Mouse (Mus musculus): ENCODE results near the gene Nr0b2. TPM values are rescaled to one million over a fixed set of nuclear protein-coding genes. Genes with fewer than 3 reads are reported as not detected.
"Not testable (repeated sequence)": the region's sequence is repeated elsewhere in the genome, so short reads cannot be mapped to it uniquely, and the experiment has no call there.

Gene Nr0b2
- 9.6 and 11.0 TPM in 2 replicates for polyA plus RNA-seq (2014; fragmentation: Nextera tagmentation; extraction: Ambion mirVana)

- Histone ChIP-seq H3K27me3 (ENCODE audit: control insufficient read depth, insufficient read depth, low read length) (peaks cover 8% of the 10 kb centered on the region), H3K4me3 (ENCODE audit: low read depth, low read length) (peak within 1 kb of the TSS; percentile 35), H3K4me1 (ENCODE audit: control insufficient read depth, insufficient read depth, low read length) (peaks cover 8% of the 10 kb centered on the region), H3K9ac (ENCODE audit: low read depth, low read length) (peak within 1 kb of the TSS; percentile 29), H3K27ac (ENCODE audit: low read depth, low read length) (peak within 1 kb of the TSS; percentile 84), H3K36me3 (ENCODE audit: control insufficient read depth, insufficient read depth, low read length) (no peaks in the 10 kb centered on the region), H3K9me3 (replicated peaks; ENCODE audit: control insufficient read depth, low read length) (no peaks in the 10 kb centered on the region), H3K4me2 (peak within 1 kb of the TSS; percentile 60)
- 0 out of 2 replicates have a peak, but pooled peaks have one; percentile 22 for ATAC-seq (replicated peaks; ENCODE audit: insufficient number of reproducible peaks, low FRiP score, low TSS enrichment)
- WGBS (ENCODE audit: insufficient replicate concordance): 45% methylated on average over 10 of the region's 10 CpGs
Measured at GRCm38 (mm10) chr4:133552768-133553447, at the start of gene Nr0b2. Nr0b2 (plus strand) TSS chr4:133553376.

DNA sequence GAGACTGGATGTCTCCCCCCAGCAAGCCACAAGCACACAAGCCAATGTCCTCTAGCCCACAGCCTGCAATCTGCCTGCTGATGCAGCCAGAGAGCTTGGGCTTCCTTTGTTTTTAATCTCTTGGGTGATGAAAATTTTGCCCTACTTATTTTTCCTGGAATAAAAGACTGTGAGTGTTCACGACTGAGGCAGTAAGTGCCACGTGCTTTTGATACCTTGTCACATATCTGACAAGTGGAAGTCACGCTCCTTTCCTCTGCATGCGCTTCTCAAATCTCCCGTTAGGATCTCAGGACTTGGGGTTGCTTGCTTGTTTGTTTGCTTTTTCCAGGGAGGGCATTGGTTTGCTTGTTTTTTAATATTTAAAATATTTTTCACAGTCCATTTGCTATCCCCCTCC lies 48.9 kb upstream of the Nr0b2 start:
- no peak overlapping the region for H3K27ac ChIP-seq (ENCODE audit: low read depth, low read length)
- H3K9me3 ChIP-seq (replicated peaks; ENCODE audit: control insufficient read depth, low read length): no peaks in the 10 kb centered on the region
- H3K4me3 ChIP-seq (ENCODE audit: low read depth, low read length): no peak overlapping the region
- no peak overlapping the region for H3K4me2 ChIP-seq
- no peaks in the 10 kb centered on the region for H3K4me1 ChIP-seq (ENCODE audit: control insufficient read depth, insufficient read depth, low read length)
- no peak for ATAC-seq (replicated peaks; ENCODE audit: insufficient number of reproducible peaks, low FRiP score, low TSS enrichment)
- no peaks in the 10 kb centered on the region for H3K36me3 ChIP-seq (ENCODE audit: control insufficient read depth, insufficient read depth, low read length)
- H3K27me3 ChIP-seq (ENCODE audit: control insufficient read depth, insufficient read depth, low read length): peaks cover 62% of the 10 kb centered on the region
- no peak overlapping the region for H3K9ac ChIP-seq (ENCODE audit: low read depth, low read length)
- 52% methylated on average over 5 of the region's 5 CpGs for WGBS (ENCODE audit: insufficient replicate concordance)

DNA sequence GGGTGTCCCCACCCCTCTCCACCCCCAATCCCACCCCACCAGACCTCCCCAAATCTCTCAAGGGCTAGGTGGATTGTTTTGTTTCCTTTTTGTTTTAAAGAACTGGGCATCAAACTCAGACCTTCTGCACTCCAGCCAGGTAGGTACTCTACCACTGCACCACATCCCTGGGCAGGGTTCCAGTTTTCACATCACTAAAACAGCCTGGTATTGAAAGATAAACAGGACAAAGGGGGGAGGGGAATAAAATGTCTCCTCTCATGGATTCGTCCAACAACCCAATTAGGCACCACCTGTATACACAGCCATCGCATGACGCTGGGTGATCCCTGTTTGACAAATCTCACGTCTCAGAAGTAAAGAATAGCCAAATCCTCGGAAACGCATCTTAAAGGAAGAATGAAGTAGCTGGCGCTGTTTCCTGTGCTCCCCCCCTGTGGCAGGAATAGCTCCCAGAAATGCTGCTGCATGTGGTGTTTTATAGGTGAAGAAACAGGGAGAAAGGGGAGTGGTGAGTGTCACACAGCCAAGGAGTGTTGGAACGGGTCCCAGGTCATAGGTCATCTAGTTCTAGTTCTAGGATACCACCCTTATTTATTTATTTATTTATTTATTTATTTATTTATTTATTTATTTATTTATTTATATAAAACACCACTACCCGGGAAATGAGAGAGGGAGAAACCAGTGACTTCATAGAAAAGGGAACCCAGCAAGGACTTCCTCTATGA lies 48.3 kb upstream of the Nr0b2 start:
- Histone ChIP-seq H3K27ac (ENCODE audit: low read depth, low read length) (no peak overlapping the region), H3K9ac (ENCODE audit: low read depth, low read length) (no peak overlapping the region), H3K4me3 (ENCODE audit: low read depth, low read length) (no peak overlapping the region), H3K4me2 (no peak overlapping the region), H3K27me3 (ENCODE audit: control insufficient read depth, insufficient read depth, low read length) (peaks cover 56% of the 10 kb centered on the region), H3K36me3 (ENCODE audit: control insufficient read depth, insufficient read depth, low read length) (no peaks in the 10 kb centered on the region), H3K9me3 (replicated peaks; ENCODE audit: control insufficient read depth, low read length) (no peaks in the 10 kb centered on the region), H3K4me1 (ENCODE audit: control insufficient read depth, insufficient read depth, low read length) (no peaks in the 10 kb centered on the region)
- no peak for ATAC-seq (replicated peaks; ENCODE audit: insufficient number of reproducible peaks, low FRiP score, low TSS enrichment)
- WGBS (ENCODE audit: insufficient replicate concordance): 58% methylated on average over 9 of the region's 9 CpGs

DNA sequence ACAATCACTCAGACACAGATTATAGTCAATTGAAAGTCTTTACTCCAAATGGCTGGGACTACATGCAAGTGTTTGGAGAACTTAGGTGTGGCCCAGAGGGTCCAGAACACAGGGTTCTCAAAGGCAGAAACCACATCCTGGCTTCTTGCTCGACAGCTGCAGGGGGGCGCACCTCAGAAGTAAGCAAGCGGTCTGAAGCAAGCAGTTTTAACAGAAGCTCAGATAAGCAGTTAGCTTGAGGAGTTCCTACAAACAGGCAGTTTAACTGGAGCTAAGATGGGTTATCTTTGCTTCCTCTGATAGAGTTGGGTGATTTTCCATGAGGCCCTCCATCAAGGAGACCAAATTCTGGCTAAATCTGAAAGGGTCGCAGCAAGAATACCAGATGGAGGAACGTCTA lies 46.6 kb upstream of the Nr0b2 start:
- Histone ChIP-seq H3K27ac (ENCODE audit: low read depth, low read length) (no peak overlapping the region), H3K4me1 (ENCODE audit: control insufficient read depth, insufficient read depth, low read length) (no peaks in the 10 kb centered on the region), H3K4me3 (ENCODE audit: low read depth, low read length) (no peak overlapping the region), H3K27me3 (ENCODE audit: control insufficient read depth, insufficient read depth, low read length) (peaks cover 39% of the 10 kb centered on the region), H3K36me3 (ENCODE audit: control insufficient read depth, insufficient read depth, low read length) (no peaks in the 10 kb centered on the region), H3K9me3 (replicated peaks; ENCODE audit: control insufficient read depth, low read length) (no peaks in the 10 kb centered on the region), H3K4me2 (no peak overlapping the region), H3K9ac (ENCODE audit: low read depth, low read length) (no peak overlapping the region)
- WGBS (ENCODE audit: insufficient replicate concordance): 51% methylated on average over 5 of the region's 5 CpGs
- ATAC-seq (replicated peaks; ENCODE audit: insufficient number of reproducible peaks, low FRiP score, low TSS enrichment): no peak

GRCm38 (mm10) chr4:133508990-133509389 lies 44.2 kb upstream of the Nr0b2 start:
- H3K4me1 ChIP-seq (ENCODE audit: control insufficient read depth, insufficient read depth, low read length): no peaks in the 10 kb centered on the region
- H3K9ac ChIP-seq (ENCODE audit: low read depth, low read length): no peak overlapping the region
- no peak overlapping the region for H3K27ac ChIP-seq (ENCODE audit: low read depth, low read length)
- no peak overlapping the region for H3K4me3 ChIP-seq (ENCODE audit: low read depth, low read length)
- H3K9me3 ChIP-seq (replicated peaks; ENCODE audit: control insufficient read depth, low read length): no peaks in the 10 kb centered on the region
- H3K27me3 ChIP-seq (ENCODE audit: control insufficient read depth, insufficient read depth, low read length): peaks cover 22% of the 10 kb centered on the region
- WGBS (ENCODE audit: insufficient replicate concordance): 80% methylated on average over 7 of the region's 7 CpGs
- ATAC-seq (replicated peaks; ENCODE audit: insufficient number of reproducible peaks, low FRiP score, low TSS enrichment): no peak
- H3K36me3 ChIP-seq (ENCODE audit: control insufficient read depth, insufficient read depth, low read length): no peaks in the 10 kb centered on the region
- H3K4me2 ChIP-seq: no peak overlapping the region

- no peak overlapping the region for H3K4me2 ChIP-seq
- no peaks in the 10 kb centered on the region for H3K9me3 ChIP-seq (replicated peaks; ENCODE audit: control insufficient read depth, low read length)
- WGBS (ENCODE audit: insufficient replicate concordance): 74% methylated on average over 5 of the region's 5 CpGs
- no peak overlapping the region for H3K9ac ChIP-seq (ENCODE audit: low read depth, low read length)
- no peak overlapping the region for H3K27ac ChIP-seq (ENCODE audit: low read depth, low read length)
- no peaks in the 10 kb centered on the region for H3K36me3 ChIP-seq (ENCODE audit: control insufficient read depth, insufficient read depth, low read length)
- H3K4me1 ChIP-seq (ENCODE audit: control insufficient read depth, insufficient read depth, low read length): no peaks in the 10 kb centered on the region
- no peak for ATAC-seq (replicated peaks; ENCODE audit: insufficient number of reproducible peaks, low FRiP score, low TSS enrichment)
- H3K27me3 ChIP-seq (ENCODE audit: control insufficient read depth, insufficient read depth, low read length): peaks cover 8% of the 10 kb centered on the region
- H3K4me3 ChIP-seq (ENCODE audit: low read depth, low read length): no peak overlapping the region
Measured at GRCm38 (mm10) chr4:133511050-133511449, 42.1 kb upstream of the Nr0b2 start.

GRCm38 (mm10) chr4:133512511-133512910 lies 40.7 kb upstream of the Nr0b2 start:
- not testable (repeated sequence) for ATAC-seq (replicated peaks; ENCODE audit: insufficient number of reproducible peaks, low FRiP score, low TSS enrichment); H3K9ac ChIP-seq (ENCODE audit: low read depth, low read length); H3K27me3 ChIP-seq (ENCODE audit: control insufficient read depth, insufficient read depth, low read length); H3K27ac ChIP-seq (ENCODE audit: low read depth, low read length); H3K9me3 ChIP-seq (replicated peaks; ENCODE audit: control insufficient read depth, low read length); H3K36me3 ChIP-seq (ENCODE audit: control insufficient read depth, insufficient read depth, low read length); H3K4me3 ChIP-seq (ENCODE audit: low read depth, low read length); H3K4me1 ChIP-seq (ENCODE audit: control insufficient read depth, insufficient read depth, low read length); H3K4me2 ChIP-seq
- WGBS (ENCODE audit: insufficient replicate concordance): 50% methylated on average over 4 of the region's 5 CpGs

- Histone ChIP-seq H3K27ac (ENCODE audit: low read depth, low read length) (no peak overlapping the region), H3K4me1 (ENCODE audit: control insufficient read depth, insufficient read depth, low read length) (no peaks in the 10 kb centered on the region), H3K4me3 (ENCODE audit: low read depth, low read length) (no peak overlapping the region), H3K9ac (ENCODE audit: low read depth, low read length) (no peak overlapping the region), H3K9me3 (replicated peaks; ENCODE audit: control insufficient read depth, low read length) (no peaks in the 10 kb centered on the region), H3K27me3 (ENCODE audit: control insufficient read depth, insufficient read depth, low read length) (peaks cover 8% of the 10 kb centered on the region), H3K4me2 (no peak overlapping the region), H3K36me3 (ENCODE audit: control insufficient read depth, insufficient read depth, low read length) (no peaks in the 10 kb centered on the region)
- no peak for ATAC-seq (replicated peaks; ENCODE audit: insufficient number of reproducible peaks, low FRiP score, low TSS enrichment)
- WGBS (ENCODE audit: insufficient replicate concordance): 11% methylated on average over 8 of the region's 8 CpGs
Measured at GRCm38 (mm10) chr4:133512972-133513371, 40.2 kb upstream of the Nr0b2 start.
